Mouse (Mus musculus): ENCODE data around the gene Bbs9. TPM values are rescaled to one million over a fixed set of nuclear protein-coding genes. Genes with fewer than 3 reads are reported as not detected.

Gene Bbs9
- polyA plus RNA-seq, 1 experiment from 2014 or later, result 6.4 TPM

DNA sequence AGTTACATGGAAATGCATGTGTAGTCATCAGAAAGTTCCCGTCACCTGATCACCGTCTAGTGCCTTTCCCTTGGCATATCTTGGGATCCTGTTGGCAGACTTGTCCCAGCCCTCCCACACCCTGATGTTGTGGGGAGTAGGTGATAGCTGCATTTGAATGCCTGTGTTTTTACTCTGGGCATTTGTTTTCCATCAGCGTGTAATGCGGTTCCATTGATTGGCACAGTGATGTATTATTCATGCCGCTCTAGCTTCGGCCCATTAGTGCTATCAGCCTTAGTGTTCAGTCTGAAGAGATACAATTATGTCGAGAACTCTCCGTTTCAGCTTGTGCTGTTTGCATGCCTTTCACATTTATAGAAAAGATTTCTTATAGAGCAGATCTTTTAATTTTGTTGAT is 259.9 kb downstream of the Bbs9 start:
- no peak for ATAC-seq (ENCODE audit: extremely low read depth, insufficient number of reproducible peaks, low FRiP score, low TSS enrichment)
- H3K27me3 ChIP-seq (replicated peaks), result no peaks in the 10 kb centered on the region
- 67% methylated on average over 8 of the region's 8 CpGs for WGBS
- H3K9me3 ChIP-seq, result no peaks in the 10 kb centered on the region
- H3K27ac ChIP-seq (replicated peaks), result no peak overlapping the region
- H3K9ac ChIP-seq, result no peak overlapping the region
- no peak overlapping the region for H3K4me2 ChIP-seq
- H3K36me3 ChIP-seq, result no peaks in the 10 kb centered on the region
- H3K4me1 ChIP-seq, result no peaks in the 10 kb centered on the region; the same call in 1 of the 2 replicates
- H3K4me3 ChIP-seq, result no peak overlapping the region

DNA sequence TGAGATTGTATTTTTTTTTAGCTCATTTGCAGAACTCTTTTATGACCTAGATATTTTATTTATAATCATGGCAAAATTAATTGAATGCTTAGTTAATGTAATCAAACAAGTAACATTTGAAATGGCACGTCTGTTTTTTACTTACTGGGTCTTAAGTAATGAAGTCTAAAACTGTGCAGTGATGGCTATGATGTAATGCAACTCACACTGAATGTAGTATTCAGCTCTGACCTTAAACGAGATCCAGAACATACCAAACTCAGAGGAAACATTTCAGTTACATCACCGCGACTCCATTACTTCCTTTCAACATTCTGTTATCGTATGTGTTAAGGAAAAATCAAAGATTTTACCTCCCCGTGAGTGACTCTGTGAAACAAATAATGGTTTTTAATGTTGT is 262.4 kb downstream of the Bbs9 start:
- Histone ChIP-seq H3K4me3 (no peak overlapping the region), H3K27me3 (replicated peaks) (no peaks in the 10 kb centered on the region), H3K4me2 (no peak overlapping the region), H3K9me3 (no peaks in the 10 kb centered on the region), H3K9ac (no peak overlapping the region), H3K36me3 (no peaks in the 10 kb centered on the region), H3K27ac (replicated peaks) (no peak overlapping the region), H3K4me1 (no peaks in the 10 kb centered on the region; the same call in 1 of the 2 replicates)
- no peak for ATAC-seq (ENCODE audit: extremely low read depth, insufficient number of reproducible peaks, low FRiP score, low TSS enrichment)
- 68% methylated on average over 6 of the region's 6 CpGs for WGBS

GRCm38 (mm10) chr9:22738861-22739260 is 263.3 kb downstream of the Bbs9 start:
- Histone ChIP-seq H3K9ac (no peak overlapping the region), H3K9me3 (no peaks in the 10 kb centered on the region), H3K27me3 (replicated peaks) (no peaks in the 10 kb centered on the region), H3K27ac (replicated peaks) (no peak overlapping the region), H3K4me1 (no peaks in the 10 kb centered on the region; the same call in 1 of the 2 replicates), H3K4me2 (no peak overlapping the region), H3K4me3 (no peak overlapping the region), H3K36me3 (no peaks in the 10 kb centered on the region)
- no peak for ATAC-seq (ENCODE audit: extremely low read depth, insufficient number of reproducible peaks, low FRiP score, low TSS enrichment)
- WGBS, result 84% methylated on average over 3 of the region's 3 CpGs

- H3K27me3 ChIP-seq (replicated peaks), result no peaks in the 10 kb centered on the region
- H3K36me3 ChIP-seq, result no peaks in the 10 kb centered on the region
- no peaks in the 10 kb centered on the region for H3K9me3 ChIP-seq
- H3K27ac ChIP-seq (replicated peaks), result no peak overlapping the region
- H3K4me2 ChIP-seq, result no peak overlapping the region
- H3K9ac ChIP-seq, result no peak overlapping the region
- no peaks in the 10 kb centered on the region for H3K4me1 ChIP-seq
- ATAC-seq (ENCODE audit: extremely low read depth, insufficient number of reproducible peaks, low FRiP score, low TSS enrichment), result no peak
- no peak overlapping the region for H3K4me3 ChIP-seq
- WGBS, result 67% methylated on average over 1 of the region's 1 CpGs
Measured at GRCm38 (mm10) chr9:22741967-22742366, 266.5 kb downstream of the Bbs9 start.

DNA sequence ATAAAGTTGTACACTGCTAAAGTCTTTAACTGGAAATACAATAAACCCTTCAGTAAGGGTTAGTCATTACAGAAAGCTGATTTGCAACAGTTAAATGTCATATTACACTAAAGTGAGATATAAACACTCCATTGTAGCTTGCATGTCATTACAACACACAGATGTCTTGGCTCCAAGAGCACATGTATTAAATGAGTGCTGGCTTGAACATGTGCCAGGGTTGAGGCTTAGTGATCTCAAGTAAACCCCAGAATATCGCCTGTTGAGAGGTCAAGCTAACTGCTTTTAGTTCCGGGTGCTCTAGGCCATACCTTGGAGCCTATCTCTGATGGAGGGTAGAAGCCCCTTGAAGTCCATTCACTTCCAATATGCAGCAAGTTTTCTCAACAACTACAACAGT is 273.1 kb downstream of the Bbs9 start:
- H3K9me3 ChIP-seq, result no peaks in the 10 kb centered on the region
- WGBS, result 68% methylated on average over 2 of the region's 2 CpGs
- no peak overlapping the region for H3K4me2 ChIP-seq
- peaks cover 14% of the 10 kb centered on the region for H3K4me1 ChIP-seq
- H3K4me3 ChIP-seq, result no peak overlapping the region
- no peak overlapping the region for H3K9ac ChIP-seq
- H3K27me3 ChIP-seq (replicated peaks), result no peaks in the 10 kb centered on the region
- no peak overlapping the region for H3K27ac ChIP-seq (replicated peaks)
- H3K36me3 ChIP-seq, result no peaks in the 10 kb centered on the region
- no peak for ATAC-seq (ENCODE audit: extremely low read depth, insufficient number of reproducible peaks, low FRiP score, low TSS enrichment)

- no peaks in the 10 kb centered on the region for H3K36me3 ChIP-seq
- peaks cover 14% of the 10 kb centered on the region for H3K4me1 ChIP-seq
- H3K9ac ChIP-seq, result no peak overlapping the region
- H3K9me3 ChIP-seq, result no peaks in the 10 kb centered on the region
- ATAC-seq (ENCODE audit: extremely low read depth, insufficient number of reproducible peaks, low FRiP score, low TSS enrichment), result no peak
- 60% methylated on average over 17 of the region's 17 CpGs for WGBS
- H3K4me3 ChIP-seq, result no peak overlapping the region
- H3K27me3 ChIP-seq (replicated peaks), result no peaks in the 10 kb centered on the region
- peak overlapping the region; percentile 20; the same call in 1 of the 2 replicates for H3K27ac ChIP-seq (replicated peaks)
- no peak overlapping the region for H3K4me2 ChIP-seq
Measured at GRCm38 (mm10) chr9:22750779-22751545, 275.4 kb downstream of the Bbs9 start.

DNA sequence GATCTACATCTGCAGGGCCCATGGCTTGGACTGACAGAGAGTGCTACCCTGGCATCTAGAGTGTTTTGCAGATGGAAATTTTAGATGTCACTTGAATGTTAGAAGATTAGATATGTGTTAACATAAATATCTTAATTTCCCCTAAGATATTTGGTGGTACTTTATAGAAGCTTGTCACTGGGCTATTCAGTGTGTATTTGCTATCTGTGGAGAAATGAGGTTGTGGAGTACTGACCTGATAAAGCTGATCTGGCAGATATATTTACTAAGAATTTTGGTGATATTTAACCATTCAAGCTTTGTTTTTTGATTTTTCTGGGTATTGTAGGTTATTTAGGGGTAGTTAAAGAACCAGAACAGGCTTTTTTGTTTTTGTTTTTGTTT is 276.0 kb downstream of the Bbs9 start:
- H3K4me1 ChIP-seq, result peaks cover 14% of the 10 kb centered on the region
- ATAC-seq (ENCODE audit: extremely low read depth, insufficient number of reproducible peaks, low FRiP score, low TSS enrichment), result no peak
- H3K27ac ChIP-seq (replicated peaks), result no peak overlapping the region
- no peaks in the 10 kb centered on the region for H3K9me3 ChIP-seq
- no peak overlapping the region for H3K4me3 ChIP-seq
- H3K9ac ChIP-seq, result no peak overlapping the region
- H3K4me2 ChIP-seq, result no peak overlapping the region
- no peaks in the 10 kb centered on the region for H3K27me3 ChIP-seq (replicated peaks)
- no peaks in the 10 kb centered on the region for H3K36me3 ChIP-seq

GRCm38 (mm10) chr9:22754081-22754672 is 278.7 kb downstream of the Bbs9 start:
- Histone ChIP-seq H3K9ac (no peak overlapping the region), H3K4me3 (no peak overlapping the region), H3K36me3 (no peaks in the 10 kb centered on the region), H3K9me3 (no peaks in the 10 kb centered on the region), H3K4me2 (no peak overlapping the region), H3K27ac (replicated peaks) (no peak overlapping the region), H3K27me3 (replicated peaks) (no peaks in the 10 kb centered on the region), H3K4me1 (peaks cover 3% of the 10 kb centered on the region; the same call in 1 of the 2 replicates)
- WGBS, result 77% methylated on average over 6 of the region's 6 CpGs
- ATAC-seq (ENCODE audit: extremely low read depth, insufficient number of reproducible peaks, low FRiP score, low TSS enrichment), result no peak

GRCm38 (mm10) chr9:22758487-22758886 is 283.0 kb downstream of the Bbs9 start:
- no peaks in the 10 kb centered on the region for H3K36me3 ChIP-seq
- no peak overlapping the region for H3K4me2 ChIP-seq
- H3K9ac ChIP-seq, result no peak overlapping the region
- H3K4me3 ChIP-seq, result no peak overlapping the region
- 58% methylated on average over 3 of the region's 3 CpGs for WGBS
- no peaks in the 10 kb centered on the region for H3K27me3 ChIP-seq (replicated peaks)
- ATAC-seq (ENCODE audit: extremely low read depth, insufficient number of reproducible peaks, low FRiP score, low TSS enrichment), result no peak
- H3K9me3 ChIP-seq, result no peaks in the 10 kb centered on the region
- no peak overlapping the region for H3K27ac ChIP-seq (replicated peaks)
- no peaks in the 10 kb centered on the region for H3K4me1 ChIP-seq

GRCm38 (mm10) chr9:22759241-22759640 is 283.7 kb downstream of the Bbs9 start:
- H3K4me3 ChIP-seq, result no peak overlapping the region
- H3K4me1 ChIP-seq, result no peaks in the 10 kb centered on the region
- H3K27me3 ChIP-seq (replicated peaks), result no peaks in the 10 kb centered on the region
- ATAC-seq (ENCODE audit: extremely low read depth, insufficient number of reproducible peaks, low FRiP score, low TSS enrichment), result no peak
- 38% methylated on average over 3 of the region's 3 CpGs for WGBS
- no peaks in the 10 kb centered on the region for H3K9me3 ChIP-seq
- no peak overlapping the region for H3K27ac ChIP-seq (replicated peaks)
- H3K4me2 ChIP-seq, result no peak overlapping the region
- H3K9ac ChIP-seq, result no peak overlapping the region
- no peaks in the 10 kb centered on the region for H3K36me3 ChIP-seq

DNA sequence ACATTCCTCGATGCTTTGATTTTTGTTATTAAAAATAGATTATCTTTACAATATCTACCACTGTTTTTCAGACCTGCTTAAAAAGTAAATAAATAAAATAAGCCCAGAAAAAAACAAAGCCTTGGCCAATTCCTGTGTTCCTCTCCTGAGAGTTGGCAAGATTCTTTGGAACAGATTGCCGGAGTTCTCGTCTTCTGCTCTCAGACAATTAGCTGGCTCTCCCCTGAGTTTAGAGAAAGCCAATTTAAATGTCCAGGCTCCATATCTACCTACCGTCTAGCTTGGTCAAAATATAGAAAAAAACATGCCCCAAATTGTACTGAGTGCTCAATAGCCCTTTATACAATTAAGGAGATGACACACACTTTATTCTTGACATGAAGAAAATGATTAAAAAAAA is 284.9 kb downstream of the Bbs9 start:
- no peak overlapping the region for H3K4me2 ChIP-seq
- no peaks in the 10 kb centered on the region for H3K4me1 ChIP-seq
- H3K4me3 ChIP-seq, result no peak overlapping the region
- no peak overlapping the region for H3K27ac ChIP-seq (replicated peaks)
- ATAC-seq (ENCODE audit: extremely low read depth, insufficient number of reproducible peaks, low FRiP score, low TSS enrichment), result no peak
- no peaks in the 10 kb centered on the region for H3K9me3 ChIP-seq
- H3K27me3 ChIP-seq (replicated peaks), result no peaks in the 10 kb centered on the region
- no peak overlapping the region for H3K9ac ChIP-seq
- WGBS, result 81% methylated on average over 4 of the region's 4 CpGs
- H3K36me3 ChIP-seq, result no peaks in the 10 kb centered on the region

DNA sequence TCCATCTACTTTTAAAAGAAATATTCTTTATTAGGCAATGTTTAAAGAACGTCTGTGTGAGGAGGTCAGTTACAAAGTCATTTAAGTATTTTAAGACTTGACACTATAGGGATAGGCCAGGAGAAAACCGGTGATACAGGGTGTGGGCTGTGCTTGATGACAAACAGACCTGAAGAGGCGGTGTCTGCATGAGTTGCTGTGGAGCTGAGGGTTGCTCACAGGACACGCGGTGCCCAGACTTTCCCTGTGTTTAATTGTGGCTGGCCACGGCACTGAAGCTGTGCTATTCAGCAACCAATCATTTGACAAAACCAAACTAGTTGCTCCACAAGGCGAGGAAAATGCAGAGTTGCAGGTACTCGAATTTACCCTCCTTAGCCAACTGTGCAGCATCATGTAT is 286.0 kb downstream of the Bbs9 start:
- Histone ChIP-seq H3K4me2 (no peak overlapping the region), H3K4me1 (no peaks in the 10 kb centered on the region), H3K36me3 (no peaks in the 10 kb centered on the region), H3K27me3 (replicated peaks) (no peaks in the 10 kb centered on the region), H3K9ac (no peak overlapping the region), H3K4me3 (no peak overlapping the region), H3K9me3 (no peaks in the 10 kb centered on the region), H3K27ac (replicated peaks) (no peak overlapping the region)
- ATAC-seq (ENCODE audit: extremely low read depth, insufficient number of reproducible peaks, low FRiP score, low TSS enrichment), result no peak
- 64% methylated on average over 8 of the region's 8 CpGs for WGBS

All from heart, embryonic 13.5 days (tissue).